ENCODE assay signal across 8 mouse cellular contexts in genomic region chr17:87444763-87445162, GRCm38 (mm10). TPM values are rescaled to one million over a fixed set of nuclear protein-coding genes. Genes with fewer than 3 reads are reported as not detected.
DNase-seq lines count a peak whose midpoint lies in the region; ATAC-seq and TF ChIP-seq lines count a peak whose summit lies in the region.
"Had no signal": no experiment of that assay in that cellular context is flagged by ENCODE, and none has a peak within 500 bp of the region (broad histone marks: within the 10 kb centered on the region; RNA-seq: fewer than 3 reads in every experiment).

No protein-coding gene starts in this region.

- H3K4me3 ChIP-seq in lung, embryonic 14.5 days (ENCODE audit: low read depth, low read length), result peak overlapping the region; percentile 30
- H3K4me3 ChIP-seq in forebrain, embryonic 13.5 days, result peak overlapping the region; percentile 89
- peak overlapping the region; percentile 13 for H3K4me3 ChIP-seq in limb, embryonic 14.5 days (replicated peaks; ENCODE audit: low read length)
- H3K4me3 ChIP-seq in stomach, embryonic 14.5 days (ENCODE audit: low read depth, low read length), result peak overlapping the region; percentile 19

- no peak for ATAC-seq in lung, embryonic 14.5 days (ENCODE audit: insufficient read depth)
- no peak for ATAC-seq in forebrain, embryonic 13.5 days
- ATAC-seq in limb, embryonic 14.5 days (ENCODE audit: low FRiP score, low read depth), result no peak
- ATAC-seq in stomach, embryonic 14.5 days (ENCODE audit: insufficient number of reproducible peaks, insufficient read depth, low FRiP score, low read depth), result no peak
- ATAC-seq in frontal cortex, adult (ENCODE audit: low TSS enrichment), result no peak

- H3K4me1 ChIP-seq in lung, embryonic 14.5 days (ENCODE audit: insufficient read depth), result peaks cover 17% of the 10 kb centered on the region
- peaks cover 53% of the 10 kb centered on the region for H3K4me1 ChIP-seq in forebrain, embryonic 13.5 days
- H3K4me1 ChIP-seq in limb, embryonic 14.5 days (ENCODE audit: control insufficient read depth, insufficient read depth, low read length), result peaks cover 28% of the 10 kb centered on the region
- H3K4me1 ChIP-seq in stomach, embryonic 14.5 days (ENCODE audit: control insufficient read depth, insufficient read depth, low read length), result peaks cover 20% of the 10 kb centered on the region

- TF ChIP-seq CTCF in lung, embryonic 14.5 days (IDR thresholded peaks at IDR 0.05; ENCODE audit: low read depth), result no peak

- no peak for TF ChIP-seq POLR2A in limb, embryonic 14.5 days (IDR thresholded peaks at IDR 0.05; ENCODE audit: borderline replicate concordance, extremely low read depth, insufficient read depth, insufficient read length)

- peak overlapping the region; percentile 35; the same call in 1 of the 2 replicates for H3K9ac ChIP-seq in lung, embryonic 14.5 days
- peak overlapping the region; percentile 55 for H3K9ac ChIP-seq in forebrain, embryonic 13.5 days
- H3K9ac ChIP-seq in limb, embryonic 14.5 days (ENCODE audit: low read depth, low read length, severe bottlenecking), result no peak overlapping the region
- no peak overlapping the region for H3K9ac ChIP-seq in stomach, embryonic 14.5 days (replicated peaks; ENCODE audit: low read depth, low read length)

- 23% methylated on average over 4 of the region's 4 CpGs for WGBS in lung, embryonic 14.5 days
- 40% methylated on average over 4 of the region's 4 CpGs for WGBS in forebrain, embryonic 13.5 days
- WGBS in limb, embryonic 14.5 days, result 48% methylated on average over 4 of the region's 4 CpGs
- WGBS in stomach, embryonic 14.5 days, result 28% methylated on average over 4 of the region's 4 CpGs

- no peak overlapping the region for H3K27ac ChIP-seq in lung, embryonic 14.5 days (ENCODE audit: low read depth)
- H3K27ac ChIP-seq in forebrain, embryonic 13.5 days, result no peak overlapping the region
- no peak overlapping the region for H3K27ac ChIP-seq in limb, embryonic 14.5 days (replicated peaks; ENCODE audit: low read depth, low read length)
- H3K27ac ChIP-seq in stomach, embryonic 14.5 days (ENCODE audit: low read length), result no peak overlapping the region; the same call in 1 of the 2 replicates

- no peaks in the 10 kb centered on the region for H3K27me3 ChIP-seq in lung, embryonic 14.5 days (ENCODE audit: insufficient read depth, low read length)
- H3K27me3 ChIP-seq in forebrain, embryonic 13.5 days, result no peaks in the 10 kb centered on the region
- no peaks in the 10 kb centered on the region for H3K27me3 ChIP-seq in limb, embryonic 14.5 days (ENCODE audit: control insufficient read depth, insufficient read depth, low read length)
- H3K27me3 ChIP-seq in stomach, embryonic 14.5 days (ENCODE audit: control insufficient read depth, insufficient read depth, low read length), result no peaks in the 10 kb centered on the region

- H3K36me3 ChIP-seq in lung, embryonic 14.5 days (ENCODE audit: insufficient read depth), result peaks cover 14% of the 10 kb centered on the region
- peaks cover 13% of the 10 kb centered on the region for H3K36me3 ChIP-seq in forebrain, embryonic 13.5 days (ENCODE audit: poor library complexity, severe bottlenecking)
- H3K36me3 ChIP-seq in limb, embryonic 14.5 days (ENCODE audit: control insufficient read depth, insufficient read depth, low read length), result peaks cover 9% of the 10 kb centered on the region
- H3K36me3 ChIP-seq in stomach, embryonic 14.5 days (ENCODE audit: control insufficient read depth, insufficient read depth, low read length), result peaks cover 9% of the 10 kb centered on the region; the same call in 1 of the 2 replicates

- peak overlapping the region; percentile 86 for H3K4me2 ChIP-seq in lung, embryonic 14.5 days
- peak overlapping the region; percentile 76 for H3K4me2 ChIP-seq in forebrain, embryonic 13.5 days
- H3K4me2 ChIP-seq in limb, embryonic 14.5 days (replicated peaks; ENCODE audit: low read depth, low read length, severe bottlenecking), result peak overlapping the region; percentile 39
- peak overlapping the region; percentile 44 for H3K4me2 ChIP-seq in stomach, embryonic 14.5 days (replicated peaks; ENCODE audit: low read depth, low read length)

- peak; percentile 73 for DNase-seq in lung, embryonic 14.5 days
- DNase-seq in lung, postnatal 4 days, result no peak
- no peak for DNase-seq in limb, embryonic 14.5 days (ENCODE audit: low spot score)
- no peak for DNase-seq in B cell, adult 2 months
- DNase-seq: layer of hippocampus, adult 9-11 months had no signal

- no peaks in the 10 kb centered on the region for H3K9me3 ChIP-seq in lung, embryonic 14.5 days (ENCODE audit: low read depth, low read length)
- no peaks in the 10 kb centered on the region for H3K9me3 ChIP-seq in forebrain, embryonic 13.5 days (replicated peaks)
- no peaks in the 10 kb centered on the region for H3K9me3 ChIP-seq in limb, embryonic 14.5 days (ENCODE audit: control insufficient read depth, low read length)
- no peaks in the 10 kb centered on the region for H3K9me3 ChIP-seq in stomach, embryonic 14.5 days (ENCODE audit: control insufficient read depth, low read depth, low read length)

RNA-seq across cellular contexts. Expression of gene Calm2, which starts 2.0 kb away (rescaled TPM):
- 944 and 965 TPM in 2 replicates for polyA plus RNA-seq in lung, embryonic 14.5 days (2014; fragmentation: Nextera tagmentation; extraction: Ambion mirVana)
- polyA plus RNA-seq in forebrain, embryonic 13.5 days (2015; fragmentation: Nextera tagmentation; extraction: Ambion mirVana), result 1,676 and 1,701 TPM in 2 replicates
- 385 and 537 TPM in 2 replicates for polyA plus RNA-seq in limb, embryonic 14.5 days (2012; rRNA removed)
- 933 and 956 TPM in 2 replicates for polyA plus RNA-seq in limb, embryonic 14.5 days (2014; fragmentation: Nextera tagmentation; extraction: Ambion mirVana)
- 951 and 1,023 TPM in 2 replicates for polyA plus RNA-seq in stomach, embryonic 14.5 days (2014; fragmentation: Nextera tagmentation; extraction: Ambion mirVana)

RNA-seq across cellular contexts. Expression of gene Stpg4, which starts 17.2 kb away (rescaled TPM):
- not detected in 2 replicates for polyA plus RNA-seq in lung, embryonic 14.5 days (2014; fragmentation: Nextera tagmentation; extraction: Ambion mirVana)
- polyA plus RNA-seq in forebrain, embryonic 13.5 days (2015; fragmentation: Nextera tagmentation; extraction: Ambion mirVana), result not detected in 2 replicates
- not detected in 2 replicates for polyA plus RNA-seq in limb, embryonic 14.5 days (2012; rRNA removed)
- not detected in 2 replicates for polyA plus RNA-seq in limb, embryonic 14.5 days (2014; fragmentation: Nextera tagmentation; extraction: Ambion mirVana)
- polyA plus RNA-seq in stomach, embryonic 14.5 days (2014; fragmentation: Nextera tagmentation; extraction: Ambion mirVana), result not detected in 2 replicates

Comparison
In these comparisons a context has a peak if more than half of its experiments do, and no peak if none do; other contexts are left out.
1. H3K4me3 ChIP-seq: peak in every context shown above with its lines; median percentile 89 in forebrain, embryonic 13.5 days; 30 in lung, embryonic 14.5 days; 19 in stomach, embryonic 14.5 days; 13 in limb, embryonic 14.5 days.
2. H3K9ac ChIP-seq: peak in lung, embryonic 14.5 days (single experiment) and forebrain, embryonic 13.5 days (single experiment); none in limb, embryonic 14.5 days (single experiment) and stomach, embryonic 14.5 days (single experiment).
3. Peak in every context shown above with its lines, with median percentiles within 50 percentile points of each other: H3K4me2 ChIP-seq.